Mouse (Mus musculus) heart, adult 9 months (tissue): ENCODE results near the gene Cacng3.

Experiments used
- DNase-seq, 2 experiments: peaks; one replicate each; pipeline ENCODE4 v3.0.0; 2022; ENCODE audit warnings: low spot score in 2 of 2

Gene Cacng3

GRCm38 (mm10) chr7:122670442-122670872, at the start of gene Cacng3:
Cacng3 (plus strand) TSS chr7:122670492.
- DNase-seq, result no peak

- DNase-seq, result no peak
Measured at GRCm38 (mm10) chr7:122622125-122622774, 48.0 kb upstream of the Cacng3 start.

- DNase-seq, result no peak
Measured at GRCm38 (mm10) chr7:122623753-122624152, 46.5 kb upstream of the Cacng3 start.

GRCm38 (mm10) chr7:122628050-122628449, 42.2 kb upstream of the Cacng3 start:
- no peak for DNase-seq

- no peak for DNase-seq
Measured at GRCm38 (mm10) chr7:122630386-122630785, 39.9 kb upstream of the Cacng3 start.

- DNase-seq, result no peak
Measured at GRCm38 (mm10) chr7:122631151-122631550, 39.1 kb upstream of the Cacng3 start.

- DNase-seq, result no peak
Measured at GRCm38 (mm10) chr7:122632946-122633345, 37.3 kb upstream of the Cacng3 start.

GRCm38 (mm10) chr7:122633463-122633862, 36.8 kb upstream of the Cacng3 start:
- no peak for DNase-seq

GRCm38 (mm10) chr7:122643676-122644075, 26.6 kb upstream of the Cacng3 start:
- DNase-seq, result no peak

- DNase-seq, result no peak
Measured at GRCm38 (mm10) chr7:122649306-122649705, 21.0 kb upstream of the Cacng3 start.

GRCm38 (mm10) chr7:122652523-122652922, 17.8 kb upstream of the Cacng3 start:
- no peak for DNase-seq

GRCm38 (mm10) chr7:122656671-122657070, 13.6 kb upstream of the Cacng3 start:
- no peak for DNase-seq

GRCm38 (mm10) chr7:122657423-122658126, 12.7 kb upstream of the Cacng3 start:
- DNase-seq, result no peak

- DNase-seq, result no peak
Measured at GRCm38 (mm10) chr7:122665311-122666049, 4.8 kb upstream of the Cacng3 start.

GRCm38 (mm10) chr7:122667903-122668302, 2.4 kb upstream of the Cacng3 start:
- DNase-seq, result no peak

GRCm38 (mm10) chr7:122670873-122671641, 765 bp downstream of the Cacng3 start:
- peak; percentile 49 to 63 for DNase-seq

- no peak for DNase-seq
Measured at GRCm38 (mm10) chr7:122672981-122673380, 2.7 kb downstream of the Cacng3 start.

GRCm38 (mm10) chr7:122675207-122675606, 4.9 kb downstream of the Cacng3 start:
- DNase-seq, result no peak

- DNase-seq, result no peak
Measured at GRCm38 (mm10) chr7:122701751-122702150, 31.5 kb downstream of the Cacng3 start.

GRCm38 (mm10) chr7:122702443-122702842, 32.2 kb downstream of the Cacng3 start:
- no peak for DNase-seq

- no peak for DNase-seq
Measured at GRCm38 (mm10) chr7:122706736-122707135, 36.4 kb downstream of the Cacng3 start.

GRCm38 (mm10) chr7:122716299-122716698, 46.0 kb downstream of the Cacng3 start:
- DNase-seq, result peak; percentile 39 to 66
